ENCODE assay signal across 8 mouse cellular contexts in the genomic region with DNA sequence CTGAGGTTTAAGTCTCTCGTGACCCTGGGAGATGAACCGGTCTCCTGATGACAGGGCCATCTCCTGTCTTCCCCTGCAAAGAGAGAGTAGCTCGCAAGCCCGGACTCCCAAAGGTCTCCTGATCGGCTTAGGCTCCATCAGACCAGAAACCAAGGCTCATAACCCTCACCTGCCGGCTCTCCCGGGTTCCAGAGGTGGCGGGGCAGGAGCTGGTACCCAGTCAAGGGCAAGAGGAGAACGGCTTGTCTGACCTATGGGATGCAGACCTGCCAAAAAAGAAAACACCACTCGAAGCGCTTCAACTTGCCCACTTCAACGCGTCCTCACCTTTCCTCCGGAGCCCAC. TPM values are rescaled to one million over a fixed set of nuclear protein-coding genes. Genes with fewer than 3 reads are reported as not detected.
A peak's percentile ranks its signal among the peaks of the same experiment; 100 is the strongest.
DNase-seq lines count a peak whose midpoint lies in the region; ATAC-seq and TF ChIP-seq lines count a peak whose summit lies in the region.

No protein-coding gene starts in this region.

- peak overlapping the region; percentile 94 for H3K27ac ChIP-seq in heart, embryonic 12.5 days (ENCODE audit: poor library complexity, severe bottlenecking)
- H3K27ac ChIP-seq in hindbrain, embryonic 10.5 days = peak overlapping the region; percentile 98

- peak overlapping the region; percentile 98 for H3K9ac ChIP-seq in heart, embryonic 12.5 days

- no peaks in the 10 kb centered on the region for H3K27me3 ChIP-seq in heart, embryonic 12.5 days (replicated peaks)
- no peaks in the 10 kb centered on the region for H3K27me3 ChIP-seq in G1E (ENCODE audit: insufficient read depth, low read length)
- H3K27me3 ChIP-seq in hindbrain, embryonic 10.5 days (ENCODE audit: insufficient read depth, poor library complexity, severe bottlenecking) = no peaks in the 10 kb centered on the region

- H3K4me1 ChIP-seq in heart, embryonic 12.5 days (replicated peaks) = peaks cover 22% of the 10 kb centered on the region
- H3K4me1 ChIP-seq in G1E (ENCODE audit: insufficient read depth, low read depth, low read length) = peaks cover 53% of the 10 kb centered on the region
- peaks cover 25% of the 10 kb centered on the region for H3K4me1 ChIP-seq in hindbrain, embryonic 10.5 days (replicated peaks)

- DNase-seq in heart, adult 9 months (ENCODE audit: low spot score in 2 of 2) = no peak
- peak; percentile 55 for DNase-seq in G1E (ENCODE audit: low spot score)
- no peak for DNase-seq in hindbrain, embryonic 10.5 days (ENCODE audit: low spot score)
- DNase-seq in spleen, postnatal 14 days (ENCODE audit: low spot score in 2 of 2) = no peak
- DNase-seq in gastrocnemius, postnatal 14 days = no peak
- no peak for DNase-seq in lung, postnatal 10 days

- intact Hi-C loops in gastrocnemius, postnatal 14 days (cut with DNase I; ENCODE audit: low total_unique reads) = no loop called here

- H3K4me2 ChIP-seq in heart, embryonic 12.5 days = peak overlapping the region; percentile 95

- no peak for TF ChIP-seq CTCF in G1E (IDR thresholded peaks at IDR 0.05; ENCODE audit: low read depth, low read length)

- no peaks in the 10 kb centered on the region for H3K9me3 ChIP-seq in heart, embryonic 12.5 days (replicated peaks)
- H3K9me3 ChIP-seq in G1E (replicated peaks) = no peaks in the 10 kb centered on the region
- H3K9me3 ChIP-seq in hindbrain, embryonic 10.5 days = no peaks in the 10 kb centered on the region

- peak overlapping the region; percentile 89 for H3K4me3 ChIP-seq in heart, embryonic 12.5 days
- H3K4me3 ChIP-seq in G1E (ENCODE audit: low read depth, low read length) = peak overlapping the region; percentile 93
- H3K4me3 ChIP-seq in hindbrain, embryonic 10.5 days = peak overlapping the region; percentile 95

- under 1% methylated on average over 14 of the region's 14 CpGs for WGBS in heart, embryonic 12.5 days
- under 1% methylated on average over 14 of the region's 14 CpGs for WGBS in hindbrain, embryonic 10.5 days

- peaks cover 34% of the 10 kb centered on the region for H3K36me3 ChIP-seq in heart, embryonic 12.5 days
- H3K36me3 ChIP-seq in G1E (replicated peaks) = peaks cover 60% of the 10 kb centered on the region
- H3K36me3 ChIP-seq in hindbrain, embryonic 10.5 days = peaks cover 47% of the 10 kb centered on the region

- ATAC-seq in heart, embryonic 12.5 days (ENCODE audit: insufficient number of reproducible peaks, low FRiP score) = peak; percentile 43
- no peak for ATAC-seq in G1E (ENCODE audit: extremely low read depth, insufficient number of reproducible peaks, low FRiP score, poor library complexity, severe bottlenecking)
- ATAC-seq in megakaryocyte-erythroid progenitor cell, adult 5-6 weeks (replicated peaks; ENCODE audit: low FRiP score, low TSS enrichment, poor library complexity, severe bottlenecking) = peak; percentile 23

RNA-seq across cellular contexts. Expression of a gene that starts 0.4 kb away (rescaled TPM):
- 291 and 297 TPM in 2 replicates for polyA plus RNA-seq in heart, embryonic 12.5 days (2016; fragmentation: Nextera tagmentation; extraction: Ambion mirVana)
- total RNA-seq in G1E (2014; fragmentation: Nextera tagmentation) (533 and 593 TPM in 2 replicates), G1E (2017) (2,744 and 2,961 TPM in 2 replicates)
- 380 and 673 TPM in 2 replicates for polyA plus RNA-seq in G1E (2012)
- polyA plus RNA-seq in hindbrain, embryonic 10.5 days (2016; fragmentation: Nextera tagmentation; extraction: Ambion mirVana) = 512 and 606 TPM in 2 replicates
- 1,764 and 1,902 TPM in 2 replicates for total RNA-seq in megakaryocyte-erythroid progenitor cell, adult 5-6 weeks (2014; fragmentation: Nextera tagmentation)
- 3,394 and 4,141 TPM in 2 replicates for total RNA-seq in megakaryocyte-erythroid progenitor cell, adult 5-6 weeks (2017)
- 100 to 1,000 TPM; 386 to 417 TPM for total RNA-seq in gastrocnemius, postnatal 14 days (2021)

RNA-seq across cellular contexts. Expression of a gene that starts 0.4 kb away (rescaled TPM):
- polyA plus RNA-seq in heart, embryonic 12.5 days (2016; fragmentation: Nextera tagmentation; extraction: Ambion mirVana) = 327 and 338 TPM in 2 replicates
- total RNA-seq in G1E (2014; fragmentation: Nextera tagmentation) = 176 and 217 TPM in 2 replicates
- total RNA-seq in G1E (2017) = 301 and 302 TPM in 2 replicates
- polyA plus RNA-seq in G1E (2012) = 57.4 and 85.7 TPM in 2 replicates
- polyA plus RNA-seq in hindbrain, embryonic 10.5 days (2016; fragmentation: Nextera tagmentation; extraction: Ambion mirVana) = 124 and 134 TPM in 2 replicates
- 147 and 151 TPM in 2 replicates for total RNA-seq in megakaryocyte-erythroid progenitor cell, adult 5-6 weeks (2014; fragmentation: Nextera tagmentation)
- total RNA-seq in megakaryocyte-erythroid progenitor cell, adult 5-6 weeks (2017) = 242 and 260 TPM in 2 replicates
- 100 to 1,000 TPM; 328 to 405 TPM for total RNA-seq in gastrocnemius, postnatal 14 days (2021)

RNA-seq across cellular contexts. Expression of a gene that starts 38.1 kb away (rescaled TPM):
- polyA plus RNA-seq in heart, embryonic 12.5 days (2016; fragmentation: Nextera tagmentation; extraction: Ambion mirVana) = 0.11 TPM in 1 of 2 replicates, not detected in the other
- total RNA-seq in G1E (2014; fragmentation: Nextera tagmentation) (not detected in 2 replicates), G1E (2017) (0.16 and 0.29 TPM in 2 replicates)
- polyA plus RNA-seq in G1E (2012) = 0.02 TPM in 1 of 2 replicates, not detected in the other
- 0.19 and 0.26 TPM in 2 replicates for polyA plus RNA-seq in hindbrain, embryonic 10.5 days (2016; fragmentation: Nextera tagmentation; extraction: Ambion mirVana)
- not detected in 2 replicates for total RNA-seq in megakaryocyte-erythroid progenitor cell, adult 5-6 weeks (2014; fragmentation: Nextera tagmentation)
- not detected in 2 replicates for total RNA-seq in megakaryocyte-erythroid progenitor cell, adult 5-6 weeks (2017)
- total RNA-seq in gastrocnemius, postnatal 14 days (2021) = under 1 TPM; 0.53 to 0.69 TPM
